Mouse (Mus musculus): ENCODE data around the gene Plcb4. TPM values are rescaled to one million over a fixed set of nuclear protein-coding genes. Genes with fewer than 3 reads are reported as not detected.
A peak's percentile ranks its signal among the peaks of the same experiment; 100 is the strongest.

Plcb4 gene
- total RNA-seq, 1 experiment = 24.0 TPM

DNA sequence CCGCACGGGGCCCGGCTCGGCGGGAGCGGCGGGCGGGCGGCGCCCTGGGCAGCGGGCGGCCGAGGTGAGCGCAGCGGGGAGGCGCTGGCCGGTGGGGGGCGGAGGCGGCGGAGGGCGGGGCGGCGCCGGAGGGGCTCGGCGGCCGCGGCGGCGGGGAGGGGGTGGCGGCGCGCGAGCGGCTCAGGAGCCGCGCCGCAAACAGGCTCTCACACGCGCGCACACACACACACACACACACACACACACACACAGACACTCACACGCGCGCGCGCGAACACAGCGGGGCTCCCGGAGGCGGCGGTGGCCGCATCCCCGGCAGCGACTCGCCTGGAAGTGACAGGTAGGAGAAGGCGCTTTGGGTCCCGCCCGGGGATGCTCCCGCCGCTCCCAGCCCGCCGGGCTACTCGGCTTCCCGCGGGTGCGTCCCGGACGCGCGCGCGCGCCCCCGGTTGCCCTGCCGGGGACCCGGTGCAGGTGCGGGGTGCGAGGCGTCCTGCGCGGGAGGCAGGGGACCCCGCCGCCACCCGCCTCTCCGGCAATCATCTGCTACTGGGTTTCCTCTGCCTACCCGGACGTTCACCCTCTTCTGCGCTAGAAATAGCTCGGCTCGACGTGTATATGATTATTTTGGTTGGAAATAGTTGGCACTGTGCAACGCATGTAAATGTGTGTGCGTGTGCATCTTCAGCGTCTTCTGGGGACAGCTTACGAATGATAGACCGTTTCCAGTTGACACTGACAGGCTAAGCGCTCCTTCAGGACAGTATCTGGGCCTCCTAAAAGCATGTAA, 775 bp downstream of the Plcb4 start:
- no peak for DNase-seq (ENCODE audit: low read depth, low spot score)
- H3K27ac ChIP-seq (ENCODE audit: insufficient read depth, low read depth, low read length, poor library complexity, severe bottlenecking) = peak overlapping the region; percentile 97
- H3K4me3 ChIP-seq (ENCODE audit: insufficient read depth in 1 of 2, low read depth in 1 of 2, low read length in 2 of 2, poor library complexity in 1 of 2, severe bottlenecking in 1 of 2) = peak overlapping the region; percentile 64 to 99
- in situ Hi-C loops (cut with MboI; ENCODE audit: low sequenced_read_pairs in 2 of 2, unreplicated experiment in 2 of 2) = no loop called here
- no peak for TF ChIP-seq ZNF384 (IDR thresholded peaks at IDR 0.05; ENCODE audit: low read depth, low read length)
- TF ChIP-seq HCFC1 (IDR thresholded peaks at IDR 0.05; ENCODE audit: borderline replicate concordance, insufficient read depth, low read length) = peak; percentile 26; the same call in 1 of the 2 replicates
- H3K9ac ChIP-seq (ENCODE audit: insufficient read depth, low read depth, low read length, poor library complexity, severe bottlenecking) = peak overlapping the region; percentile 97
- H3K4me1 ChIP-seq (ENCODE audit: control insufficient read depth in 2 of 2, insufficient read depth in 2 of 2, low read length in 2 of 2, poor library complexity in 1 of 2) = peaks cover 1 to 2% of the 10 kb centered on the region in 2 experiments; a peak in 1 of 4 replicates
- H3K36me3 ChIP-seq (ENCODE audit: control insufficient read depth, insufficient read depth, low read length, poor library complexity, severe bottlenecking) = no peaks in the 10 kb centered on the region; the same call in 1 of the 2 replicates
- no peaks in the 10 kb centered on the region for H3K9me3 ChIP-seq (ENCODE audit: control insufficient read depth, insufficient read depth, low read depth, low read length)

- in situ Hi-C loops (cut with MboI; ENCODE audit: low sequenced_read_pairs in 2 of 2, unreplicated experiment in 2 of 2) = no loop called here
- Histone ChIP-seq H3K9ac (ENCODE audit: insufficient read depth, low read depth, low read length, poor library complexity, severe bottlenecking) (no peak overlapping the region), H3K4me1 (ENCODE audit: control insufficient read depth in 2 of 2, insufficient read depth in 2 of 2, low read length in 2 of 2, poor library complexity in 1 of 2) (peaks cover 0 to 2% of the 10 kb centered on the region in 2 experiments; a peak in 1 of 4 replicates), H3K4me3 (ENCODE audit: insufficient read depth in 1 of 2, low read depth in 1 of 2, low read length in 2 of 2, poor library complexity in 1 of 2, severe bottlenecking in 1 of 2) (no peak overlapping the region), H3K36me3 (ENCODE audit: control insufficient read depth, insufficient read depth, low read length, poor library complexity, severe bottlenecking) (no peaks in the 10 kb centered on the region; the same call in 1 of the 2 replicates), H3K9me3 (ENCODE audit: control insufficient read depth, insufficient read depth, low read depth, low read length) (no peaks in the 10 kb centered on the region), H3K27ac (ENCODE audit: insufficient read depth, low read depth, low read length, poor library complexity, severe bottlenecking) (no peak overlapping the region)
- no peak for DNase-seq (ENCODE audit: low read depth, low spot score)
- TF ChIP-seq ZC3H11A (IDR thresholded peaks at IDR 0.05; ENCODE audit: borderline replicate concordance, low read depth, low read length) (no peak), MAFK (IDR thresholded peaks at IDR 0.05; ENCODE audit: insufficient read depth, low read depth, low read length) (no peak), HCFC1 (IDR thresholded peaks at IDR 0.05; ENCODE audit: borderline replicate concordance, insufficient read depth, low read length) (no peak), CHD2 (IDR thresholded peaks at IDR 0.05; ENCODE audit: low read depth, low read length) (no peak), ZNF384 (IDR thresholded peaks at IDR 0.05; ENCODE audit: low read depth, low read length) (no peak)
These were observed 2.0 kb downstream of the Plcb4 start for GRCm38 (mm10) chr2:135660816-135661215.

- DNase-seq (ENCODE audit: low read depth, low spot score) = no peak
- H3K9ac ChIP-seq (ENCODE audit: insufficient read depth, low read depth, low read length, poor library complexity, severe bottlenecking) = no peak overlapping the region
- H3K36me3 ChIP-seq (ENCODE audit: control insufficient read depth, insufficient read depth, low read length, poor library complexity, severe bottlenecking) = no peaks in the 10 kb centered on the region; the same call in 1 of the 2 replicates
- in situ Hi-C loops (cut with MboI; ENCODE audit: low sequenced_read_pairs in 2 of 2, unreplicated experiment in 2 of 2) = no loop called here
- H3K4me3 ChIP-seq (ENCODE audit: insufficient read depth in 1 of 2, low read depth in 1 of 2, low read length in 2 of 2, poor library complexity in 1 of 2, severe bottlenecking in 1 of 2) = no peak overlapping the region
- no peaks in the 10 kb centered on the region for H3K4me1 ChIP-seq (ENCODE audit: control insufficient read depth in 2 of 2, insufficient read depth in 2 of 2, low read length in 2 of 2, poor library complexity in 1 of 2)
- H3K9me3 ChIP-seq (ENCODE audit: control insufficient read depth, insufficient read depth, low read depth, low read length) = no peaks in the 10 kb centered on the region
- no peak overlapping the region for H3K27ac ChIP-seq (ENCODE audit: insufficient read depth, low read depth, low read length, poor library complexity, severe bottlenecking)
- TF ChIP-seq HCFC1 (IDR thresholded peaks at IDR 0.05; ENCODE audit: borderline replicate concordance, insufficient read depth, low read length) (no peak), ZC3H11A (IDR thresholded peaks at IDR 0.05; ENCODE audit: borderline replicate concordance, low read depth, low read length) (peak; percentile 19; the same call in 1 of the 2 replicates)
These were observed 5.0 kb downstream of the Plcb4 start for GRCm38 (mm10) chr2:135663785-135664184.

DNA sequence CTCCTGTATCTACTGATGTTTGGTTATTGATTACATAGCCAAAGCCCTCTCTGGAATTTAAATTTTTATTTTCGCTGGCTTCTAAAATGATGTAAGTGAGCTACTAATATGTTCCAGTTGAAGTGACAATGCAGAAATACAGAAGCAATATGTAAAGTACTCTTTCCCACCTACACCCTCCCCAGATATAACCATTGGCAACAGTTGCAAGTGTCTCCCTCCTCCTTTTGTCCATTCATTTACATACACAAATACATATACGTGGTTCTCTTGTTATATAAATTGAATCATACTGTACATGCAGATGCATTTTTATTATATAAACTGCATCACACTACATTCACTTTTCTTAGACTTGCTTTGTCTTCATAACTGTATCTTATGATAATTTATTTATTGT, 8.7 kb downstream of the Plcb4 start:
- no peak overlapping the region for H3K4me3 ChIP-seq (ENCODE audit: insufficient read depth in 1 of 2, low read depth in 1 of 2, low read length in 2 of 2, poor library complexity in 1 of 2, severe bottlenecking in 1 of 2)
- in situ Hi-C loops (cut with MboI; ENCODE audit: low sequenced_read_pairs in 2 of 2, unreplicated experiment in 2 of 2) = no loop called here
- H3K4me1 ChIP-seq (ENCODE audit: control insufficient read depth in 2 of 2, insufficient read depth in 2 of 2, low read length in 2 of 2, poor library complexity in 1 of 2) = peaks cover 0 to 4% of the 10 kb centered on the region in 2 experiments; a peak in 1 of 4 replicates
- no peak overlapping the region for H3K9ac ChIP-seq (ENCODE audit: insufficient read depth, low read depth, low read length, poor library complexity, severe bottlenecking)
- TF ChIP-seq HCFC1 (IDR thresholded peaks at IDR 0.05; ENCODE audit: borderline replicate concordance, insufficient read depth, low read length) (no peak), CHD2 (IDR thresholded peaks at IDR 0.05; ENCODE audit: low read depth, low read length) (no peak), MAFK (IDR thresholded peaks at IDR 0.05; ENCODE audit: insufficient read depth, low read depth, low read length) (no peak), ZC3H11A (IDR thresholded peaks at IDR 0.05; ENCODE audit: borderline replicate concordance, low read depth, low read length) (no peak), ZNF384 (IDR thresholded peaks at IDR 0.05; ENCODE audit: low read depth, low read length) (no peak)
- no peaks in the 10 kb centered on the region for H3K9me3 ChIP-seq (ENCODE audit: control insufficient read depth, insufficient read depth, low read depth, low read length)
- no peak for DNase-seq (ENCODE audit: low read depth, low spot score)
- no peak overlapping the region for H3K27ac ChIP-seq (ENCODE audit: insufficient read depth, low read depth, low read length, poor library complexity, severe bottlenecking)
- H3K36me3 ChIP-seq (ENCODE audit: control insufficient read depth, insufficient read depth, low read length, poor library complexity, severe bottlenecking) = no peaks in the 10 kb centered on the region; the same call in 1 of the 2 replicates
